Mouse (Mus musculus) layer of hippocampus, adult 18-20 months (tissue): Measurements from ENCODE around the gene Lrr1. TPM values are rescaled to one million over a fixed set of nuclear protein-coding genes. Genes with fewer than 3 reads are reported as not detected.

Source experiments
- microRNA-seq, 2 experiments: library from miRNA; unstranded; fragments of <30 nt; microRNA quantifications; one replicate each; pipeline ENCODE4 v1.2.0; 2021
- total RNA-seq, 2 experiments: library from RNA; stranded (reverse); gene quantifications; 2 replicates each; pipeline ENCODE4 v1.2.3; 2021

The Lrr1 gene
- total RNA-seq, 2 experiments from 2014 or later: not detected

Small RNA genes within 50 kb of the gene (microRNA-seq; reads per million reads assigned to microRNA genes)
- 0 reads per million in 2 experiments for gene Gm47287
- gene Gm47295: 1.7 to 2.5 reads per million in 2 experiments

Other genes starting within 250 kb of the Lrr1 start
- 1,000 to 10,000 TPM; 1,313 to 1,405 TPM for gene Rps29, start 9.6 kb upstream of the Lrr1 start, total RNA-seq
- gene Rpl36al, start 15.3 kb downstream of the Lrr1 start, total RNA-seq: 100 to 1,000 TPM; 188 to 192 TPM
- gene Mgat2, start 15.3 kb downstream of the Lrr1 start, total RNA-seq: 10 to 100 TPM; 25.9 to 27.1 TPM
- gene Gm49383, start 28.3 kb downstream of the Lrr1 start, total RNA-seq: 1 to 10 TPM; 5.0 to 5.4 TPM
- 1 to 10 TPM; 1.5 to 1.8 TPM for gene Dnaaf2, start 29.6 kb downstream of the Lrr1 start, total RNA-seq
- 1 to 10 TPM; 3.4 to 4.6 TPM for gene Gm49384, start 35.5 kb downstream of the Lrr1 start, total RNA-seq
- gene Pole2, start 59.4 kb downstream of the Lrr1 start, total RNA-seq: under 1 TPM; 0.20 to 0.28 TPM
- gene Klhdc1, start 72.4 kb downstream of the Lrr1 start, total RNA-seq: 10 to 100 TPM; 18.8 to 19.4 TPM
- gene Klhdc2, start 127.9 kb downstream of the Lrr1 start, total RNA-seq: 100 to 1,000 TPM; 120 to 125 TPM
- 10 to 100 TPM; 43.5 to 54.5 TPM for gene Nemf, start 188.4 kb downstream of the Lrr1 start, total RNA-seq
- gene Arf6, start 203.3 kb downstream of the Lrr1 start, total RNA-seq: 10 to 100 TPM; 47.2 to 49.9 TPM
- gene Gm9887, start 203.6 kb downstream of the Lrr1 start, total RNA-seq: not detected